Mouse (Mus musculus): Measurements from ENCODE around the gene Zic4. TPM values are rescaled to one million over a fixed set of nuclear protein-coding genes. Genes with fewer than 3 reads are reported as not detected.

Zic4 gene
- total RNA-seq, 4 experiments from 2014 or later = not detected

- DNase-seq = no peak
Measured at GRCm38 (mm10) chr9:91380458-91380914, 18.3 kb downstream of the Zic4 start.

GRCm38 (mm10) chr9:91381284-91382110 is 19.3 kb downstream of the Zic4 start:
- no peak for DNase-seq

GRCm38 (mm10) chr9:91382111-91382379 is 19.8 kb downstream of the Zic4 start:
- DNase-seq = no peak

DNA sequence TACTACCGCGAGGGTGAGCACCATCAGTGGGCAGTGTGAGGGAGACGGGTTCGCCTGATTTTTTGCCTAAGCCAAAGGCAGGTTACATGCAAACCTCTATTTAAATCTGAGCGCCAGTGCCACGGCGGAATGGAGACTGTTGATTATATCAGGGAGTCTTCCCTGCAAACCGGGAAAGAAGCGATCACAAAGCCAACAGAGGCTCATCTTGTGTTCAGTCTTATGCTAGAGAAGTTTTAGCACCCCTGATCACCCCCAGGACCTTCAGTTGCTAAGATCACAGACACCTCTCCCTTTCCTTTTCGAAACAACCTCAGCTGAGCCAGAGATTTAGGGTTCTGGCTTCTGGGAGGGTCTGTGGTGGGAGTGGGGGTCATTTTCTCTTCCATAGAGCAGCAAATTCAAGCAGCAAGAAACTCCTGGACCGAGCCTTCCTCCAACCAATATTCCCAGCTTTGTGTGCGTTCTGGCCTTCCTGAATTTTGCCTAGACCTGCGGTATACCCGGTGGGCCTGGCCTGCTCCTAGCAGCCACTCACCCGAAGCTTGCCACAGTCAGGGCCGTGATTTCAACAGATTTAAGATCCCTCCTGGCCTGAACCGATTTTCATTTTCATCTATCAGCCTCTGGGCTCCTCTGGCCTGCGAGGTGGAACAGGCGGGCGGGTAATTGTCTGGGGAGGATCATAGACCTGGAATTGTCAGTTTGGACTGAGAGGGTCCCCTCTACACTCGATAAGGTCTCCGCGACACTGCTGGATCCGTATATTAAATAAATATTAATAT is 20.4 kb downstream of the Zic4 start:
- DNase-seq = no peak

GRCm38 (mm10) chr9:91383441-91384135 is 21.4 kb downstream of the Zic4 start:
- no peak for DNase-seq

DNA sequence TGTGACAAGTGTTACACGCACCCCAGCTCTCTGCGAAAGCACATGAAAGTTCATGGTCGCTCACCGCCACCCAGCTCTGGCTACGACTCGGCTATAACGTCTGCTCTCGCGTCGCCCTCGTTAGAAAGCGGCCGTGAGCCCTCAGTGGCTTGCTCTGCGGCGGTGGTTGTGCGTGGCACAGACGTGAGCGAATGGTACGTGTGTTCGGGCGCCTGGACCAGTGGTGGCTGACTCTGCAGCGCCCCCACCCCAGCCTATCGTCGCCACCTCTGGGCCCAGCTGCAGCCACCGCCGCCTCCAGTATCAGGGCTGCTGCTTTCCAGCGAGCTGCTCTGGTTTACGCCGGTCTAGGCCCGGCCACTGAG is 21.9 kb downstream of the Zic4 start:
- no peak for DNase-seq

GRCm38 (mm10) chr9:91384693-91385560 is 22.7 kb downstream of the Zic4 start:
- no peak for DNase-seq

DNA sequence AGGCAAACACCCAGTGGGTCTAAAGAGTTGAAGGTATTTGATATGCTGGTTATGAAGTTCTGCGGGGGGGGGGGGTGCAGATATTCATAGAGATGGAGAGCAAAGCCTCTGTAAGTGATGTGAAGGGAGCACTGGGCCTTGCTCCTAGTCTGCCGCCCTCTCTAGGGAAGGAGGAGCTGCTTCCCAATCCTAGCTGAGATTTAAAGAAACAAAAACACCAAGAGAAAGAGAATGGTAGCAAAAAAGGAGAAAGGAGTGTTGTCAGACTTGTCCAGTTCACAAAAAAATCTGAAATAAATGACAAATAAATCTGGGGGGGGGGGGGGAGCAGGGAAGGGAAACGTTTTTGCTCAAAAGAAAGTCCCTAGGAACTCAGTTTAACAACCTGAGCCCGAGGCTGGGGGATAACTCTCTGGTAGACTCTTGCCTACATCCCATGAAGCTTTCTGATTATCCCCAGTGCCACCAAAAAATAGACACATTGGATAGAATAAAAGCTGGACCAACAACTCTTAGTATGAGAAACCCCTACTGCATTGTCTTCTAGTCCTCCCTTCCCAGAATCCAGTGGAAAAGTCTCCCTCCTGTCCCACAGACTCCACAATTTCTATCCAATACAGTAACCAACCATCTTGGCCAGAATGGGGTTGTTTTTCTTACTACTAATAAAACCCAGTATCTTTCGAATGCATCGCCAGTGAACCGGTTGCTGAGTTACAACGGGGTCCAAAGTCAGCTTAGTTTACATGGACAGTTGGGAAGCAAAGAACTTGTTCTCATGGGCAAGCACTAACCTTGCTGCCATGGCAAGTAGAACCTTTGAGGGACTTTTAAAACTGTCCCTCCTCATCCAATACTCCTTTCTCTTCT is 23.6 kb downstream of the Zic4 start:
- DNase-seq = no peak

DNA sequence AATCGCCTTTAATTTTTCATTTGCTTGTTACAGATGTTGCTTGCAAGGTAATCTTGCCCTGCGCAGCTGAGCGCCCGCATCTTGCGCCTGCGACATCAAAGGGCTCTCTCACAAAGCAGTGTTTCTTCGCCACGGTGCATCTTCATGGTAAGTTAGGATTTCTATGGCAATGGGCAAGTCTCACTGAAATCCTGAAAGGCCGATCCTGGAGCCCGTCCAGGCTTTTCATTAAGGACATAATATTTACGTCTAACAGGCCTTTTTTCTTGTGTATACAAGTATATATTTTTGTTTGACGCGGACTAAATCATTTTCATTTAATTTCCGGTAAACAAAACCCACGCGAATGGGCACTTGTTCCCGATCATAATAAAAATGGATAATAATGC is 24.3 kb downstream of the Zic4 start:
- DNase-seq = no peak

DNA sequence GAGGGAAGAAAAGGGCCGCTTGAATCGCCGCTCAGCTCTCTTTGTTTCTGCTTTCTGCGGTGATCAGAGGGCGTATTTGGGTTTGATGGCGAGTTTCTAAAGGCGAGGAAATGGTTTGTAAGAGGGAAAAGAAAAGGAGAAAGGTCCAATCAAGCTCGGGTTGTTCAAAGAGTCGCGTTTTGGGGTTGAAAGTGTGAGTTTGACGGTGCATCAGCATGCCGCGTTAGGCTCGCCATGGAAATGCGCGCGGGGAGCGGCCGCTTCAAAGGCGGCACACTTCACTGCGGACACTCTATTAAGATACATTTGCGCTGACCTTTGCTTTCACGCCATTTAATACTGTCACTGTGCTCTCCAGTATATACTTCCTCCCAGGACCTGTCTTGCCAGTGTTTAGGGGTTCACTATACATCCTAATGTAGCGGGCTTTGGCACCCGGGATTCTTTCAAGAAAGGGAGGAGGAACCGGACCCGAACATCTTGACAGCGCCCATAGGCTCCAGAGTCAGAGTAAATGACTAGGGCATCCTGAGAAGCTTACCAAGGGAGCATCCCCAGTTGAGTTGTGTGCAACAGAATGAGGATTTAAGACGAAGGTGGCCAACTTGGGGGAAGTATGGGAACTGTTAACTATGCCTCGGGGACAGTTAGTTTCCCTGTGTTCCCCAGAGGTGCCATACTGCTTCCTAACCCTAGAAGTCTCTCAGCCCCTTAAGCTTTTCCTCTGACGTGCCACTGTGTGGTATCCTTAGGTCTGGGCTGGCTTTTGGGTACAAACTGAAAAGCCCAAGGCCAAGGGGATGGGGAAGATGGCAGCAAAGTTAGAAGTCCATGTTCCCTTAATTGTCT is 24.9 kb downstream of the Zic4 start:
- DNase-seq = no peak

DNA sequence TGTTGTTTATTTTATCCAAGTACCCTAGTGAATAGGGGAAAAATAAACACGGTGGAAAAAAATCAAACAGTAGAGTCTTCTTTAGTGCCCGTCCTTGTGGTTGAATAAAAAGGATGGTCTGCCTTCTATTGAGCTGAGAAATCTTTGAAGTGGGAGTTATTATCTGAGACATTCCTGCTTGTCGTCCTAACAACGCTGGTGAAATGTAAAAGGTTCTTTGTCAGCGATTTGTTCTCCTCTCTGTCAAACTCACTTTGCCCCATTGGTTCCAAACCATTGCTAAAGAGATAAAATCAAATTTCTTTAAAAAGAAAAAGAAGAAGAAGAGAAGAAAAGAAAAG is 25.5 kb downstream of the Zic4 start:
- no peak for DNase-seq

- DNase-seq = no peak
Measured at GRCm38 (mm10) chr9:91388173-91388572, 26.0 kb downstream of the Zic4 start.

DNA sequence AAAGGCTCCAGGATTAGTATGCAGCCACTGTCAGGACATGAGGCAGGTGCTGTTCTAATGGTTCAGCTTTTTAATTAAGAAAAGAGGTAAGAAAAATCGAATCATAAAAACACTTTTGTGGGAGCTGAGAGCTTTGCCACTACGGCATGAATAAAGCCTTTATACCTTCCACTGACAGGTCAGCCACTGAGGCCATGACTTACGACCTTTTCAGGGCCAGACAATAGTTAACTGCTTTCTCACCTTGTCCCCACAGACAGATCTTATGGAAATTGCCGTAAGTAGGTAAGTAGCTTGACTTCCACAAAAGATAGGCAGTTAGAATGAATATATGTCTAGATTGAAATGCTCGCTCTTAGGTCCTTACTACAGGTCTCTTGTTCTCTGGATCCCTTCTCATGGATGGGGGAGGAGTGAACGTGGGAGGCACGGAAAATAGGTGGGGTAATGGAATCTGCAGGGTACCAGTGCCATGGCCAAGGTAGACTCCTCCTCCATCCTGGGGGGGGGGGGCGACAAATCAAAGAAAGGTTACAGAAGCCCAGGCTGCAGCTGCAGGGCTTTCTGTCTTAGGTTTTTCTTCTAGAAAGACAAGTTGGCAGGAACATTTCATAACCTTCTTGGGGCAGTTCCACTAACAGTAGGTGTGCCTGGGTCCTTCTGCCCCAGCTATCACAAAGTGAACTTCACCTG is 31.3 kb downstream of the Zic4 start:
- no peak for DNase-seq

DNA sequence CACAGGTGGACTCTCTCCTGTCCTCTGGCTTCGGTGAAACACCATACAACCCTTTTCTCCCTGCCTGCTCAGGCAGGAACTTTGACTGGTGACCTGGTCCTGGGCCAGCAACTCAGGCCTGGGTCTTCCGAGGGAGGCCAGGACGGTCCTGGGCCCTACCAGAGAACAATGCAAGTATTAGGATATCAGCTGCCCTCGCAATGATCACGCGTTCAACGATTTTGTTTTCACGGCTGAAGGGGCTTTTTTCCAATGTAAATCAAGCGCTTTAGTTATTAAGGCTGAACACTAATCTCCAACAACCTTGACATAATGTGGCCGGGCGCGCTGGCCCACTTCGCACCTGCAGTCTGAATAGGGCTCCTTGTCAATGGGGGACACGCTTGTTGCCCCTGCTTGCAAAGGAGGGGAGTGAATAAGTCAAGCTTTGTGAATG is 32.0 kb downstream of the Zic4 start:
- no peak for DNase-seq

GRCm38 (mm10) chr9:91395066-91395772 is 33.0 kb downstream of the Zic4 start:
- DNase-seq = no peak

DNA sequence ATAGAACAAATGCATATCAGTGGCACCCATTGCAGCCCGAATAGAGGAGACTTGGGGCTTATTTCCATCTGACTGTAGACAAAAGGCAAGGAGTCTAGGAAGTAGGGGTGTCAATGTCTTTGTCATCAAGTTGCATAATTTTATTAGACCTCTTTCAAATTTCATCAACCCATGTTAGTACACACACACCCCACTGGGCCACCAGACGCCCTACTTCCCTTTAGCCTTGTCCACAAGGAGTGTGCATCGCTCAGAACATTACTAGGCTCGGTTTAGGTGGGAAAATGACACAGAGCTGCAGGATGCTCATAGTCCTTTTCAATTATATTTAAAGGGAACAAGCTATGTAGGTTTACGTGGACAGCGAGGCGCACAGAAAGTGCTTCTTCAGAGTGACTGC is 37.8 kb downstream of the Zic4 start:
- no peak for DNase-seq

DNA sequence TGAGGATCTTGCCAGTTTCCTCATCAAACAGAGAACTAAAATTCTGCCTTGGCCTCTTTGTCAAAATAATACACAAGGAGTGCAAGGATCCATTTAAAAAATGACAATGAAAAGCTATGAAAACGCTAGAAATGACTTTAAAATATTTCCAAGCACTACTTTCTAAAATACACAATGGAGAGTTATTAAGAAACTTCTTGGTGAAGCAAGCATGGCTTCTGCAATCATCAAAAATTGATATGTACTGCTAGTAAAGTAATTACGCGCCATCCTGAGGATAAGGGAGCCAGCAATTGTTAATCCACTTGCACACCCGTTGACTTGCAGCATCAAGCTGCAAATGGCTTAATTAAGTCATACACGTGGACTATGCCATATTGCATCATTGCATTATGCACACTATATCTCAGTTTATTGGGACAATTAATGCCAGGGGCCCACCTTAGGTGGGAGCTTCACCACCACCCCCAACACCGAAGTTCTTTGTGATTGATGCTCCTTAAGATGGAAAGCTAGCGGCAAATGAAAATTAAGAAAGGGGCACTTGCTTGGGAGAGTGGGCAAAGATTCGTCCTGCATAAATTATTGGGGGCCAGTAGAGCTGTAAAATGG is 38.4 kb downstream of the Zic4 start:
- DNase-seq = no peak

DNA sequence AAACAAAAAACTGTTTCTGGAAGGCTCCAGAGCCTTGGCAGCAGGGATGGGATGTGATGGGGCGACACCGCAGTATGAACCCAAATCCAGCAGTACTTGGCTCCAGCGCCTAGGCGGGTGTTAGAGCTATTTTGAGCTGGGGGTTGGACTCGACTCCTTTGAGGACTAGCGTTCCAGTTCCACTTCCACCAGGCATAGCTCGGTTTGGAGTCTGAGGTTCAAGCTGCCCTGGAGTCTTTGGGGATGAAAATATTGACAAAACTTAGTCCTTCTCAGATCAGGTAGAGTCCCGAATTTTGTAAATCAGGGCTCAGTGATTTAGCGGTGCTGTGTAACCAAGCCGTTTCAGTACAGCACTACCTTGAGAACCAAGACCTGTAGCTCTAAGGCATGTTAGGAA is 39.3 kb downstream of the Zic4 start:
- DNase-seq = no peak

DNA sequence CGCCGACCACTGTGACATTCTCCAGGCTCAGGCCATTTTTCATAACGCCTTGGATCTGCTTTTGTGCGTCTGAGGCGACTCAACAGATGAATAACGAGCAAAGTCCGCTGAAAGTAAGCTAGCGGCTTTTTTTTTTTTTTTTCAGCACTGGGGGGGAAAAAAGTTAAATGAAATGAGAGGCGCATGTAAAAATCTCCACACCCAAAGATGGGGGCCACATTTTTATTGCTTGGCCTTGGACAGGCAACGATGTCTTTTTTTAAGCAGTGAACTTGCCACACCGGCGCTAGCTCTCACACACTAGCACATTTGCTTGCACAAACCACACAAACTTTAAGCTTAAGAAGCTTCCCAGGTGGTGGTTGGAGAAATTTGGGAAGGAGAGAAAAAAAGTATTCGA is 42.0 kb downstream of the Zic4 start:
- DNase-seq = no peak
